Mouse (Mus musculus) testis, adult 2 months (tissue): ENCODE measurements around the gene Atf7.

ENCODE experiments used
- CTCF ChIP-seq: fragments of 200-500 bp; IDR thresholded peaks from 2 replicates; pipeline ENCODE4 v1.5.1; 2012; ENCODE audit warnings: low read depth, mild to moderate bottlenecking, inconsistent platforms, low read length, moderate library complexity; ENCODE audit not compliant: control insufficient read depth, insufficient read depth, insufficient replicate concordance
- POLR2A ChIP-seq: fragments of 200-500 bp; IDR thresholded peaks from 2 replicates; pipeline ENCODE4 v1.6.1; 2012; ENCODE audit warnings: low read depth, mild to moderate bottlenecking, inconsistent platforms, low read length, moderate library complexity; ENCODE audit not compliant: control insufficient read depth

DNA sequence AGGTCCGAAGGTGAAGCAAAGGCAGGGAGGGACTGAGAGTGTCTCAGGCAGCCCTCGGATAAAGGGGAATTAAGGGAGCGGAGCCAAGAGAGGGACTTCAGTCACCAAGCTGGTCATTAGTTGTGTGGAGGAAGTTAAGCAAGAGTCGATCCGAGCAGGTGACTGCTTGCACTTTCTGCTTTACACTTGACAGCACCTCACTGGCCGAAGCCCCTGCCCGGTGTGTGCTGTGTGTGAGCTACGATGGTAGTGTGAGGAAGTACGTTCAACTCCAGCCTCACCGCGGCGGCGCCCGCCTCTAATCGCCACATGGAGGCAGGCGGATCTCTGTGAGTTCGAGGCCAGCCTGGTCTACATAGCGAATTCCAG is 407 bp upstream of the Atf7 start:
- no peak for TF ChIP-seq CTCF
- no peak for TF ChIP-seq POLR2A
